Mouse (Mus musculus) forebrain, embryonic 10.5 days (tissue): ENCODE measurements around the gene Nkain4. TPM values are rescaled to one million over a fixed set of nuclear protein-coding genes. Genes with fewer than 3 reads are reported as not detected.

Experiments
- DNase-seq: peaks from one replicate; pipeline ENCODE4 v3.0.0-alpha.2; 2017; ENCODE audit warnings: low spot score; ENCODE audit errors: extremely low spot score
- H3K27ac ChIP-seq: fragments of 300-500 bp; sonication (generic); 2 replicates; pipeline ENCODE4 v1.5.1; 2016; ENCODE audit warnings: mild to moderate bottlenecking
- H3K27me3 ChIP-seq: fragments of 300-500 bp; sonication (generic); 2 replicates; pipeline ENCODE4 v1.6.1; 2016; ENCODE audit warnings: mild to moderate bottlenecking; ENCODE audit not compliant: poor library complexity, severe bottlenecking
- H3K36me3 ChIP-seq: fragments of 300-500 bp; sonication (generic); replicated peaks from 2 replicates; pipeline ENCODE4 v1.6.1; 2016; ENCODE audit warnings: mild to moderate bottlenecking, moderate library complexity
- H3K4me1 ChIP-seq: fragments of 300-500 bp; sonication (generic); 2 replicates; pipeline ENCODE4 v1.6.1; 2016
- H3K4me3 ChIP-seq: fragments of 300-500 bp; sonication (generic); 2 replicates; pipeline ENCODE4 v1.5.1; 2016; ENCODE audit warnings: mild to moderate bottlenecking, moderate library complexity
- H3K9me3 ChIP-seq: fragments of 300-500 bp; sonication (generic); 2 replicates; pipeline ENCODE4 v1.6.1; 2016; ENCODE audit warnings: mild to moderate bottlenecking, moderate library complexity
- WGBS: fragments of 180-500 bp; shearing (Covaris S2); methylation state at CpG from one replicate; pipeline ENCODE4 v1.1.7; 2016; 5-methylcytosine and 5-hydroxymethylcytosine counted together
- microRNA-seq: library from miRNA; unstranded; fragments of <30 nt; microRNA quantifications from one replicate; pipeline ENCODE4, GENCODE M21; 2017
- polyA plus RNA-seq: library from polyadenylated mRNA; unstranded; fragments of >200 nt; fragmentation: Nextera tagmentation; extraction: Ambion mirVana; gene quantifications from 2 replicates; pipeline ENCODE4 v1.2.1, GENCODE M21; 2016

Gene Nkain4
- polyA plus RNA-seq, 1 experiment from 2014 or later, result 27.0 TPM

- Histone ChIP-seq H3K36me3 (peaks cover 25% of the 10 kb centered on the region), H3K4me3 (peak overlapping the region; percentile 88), H3K27me3 (peaks cover 72% of the 10 kb centered on the region), H3K27ac (peak overlapping the region; percentile 99), H3K4me1 (peaks cover 96% of the 10 kb centered on the region), H3K9me3 (no peaks in the 10 kb centered on the region)
- DNase-seq, result no peak
- 4% methylated on average over 4 of the region's 4 CpGs for WGBS
Observed at GRCm38 (mm10) chr2:180889921-180890280, 64.6 kb downstream of the Nkain4 start.

- Histone ChIP-seq H3K9me3 (no peaks in the 10 kb centered on the region), H3K27ac (peak overlapping the region; percentile 99), H3K4me1 (peaks cover 92% of the 10 kb centered on the region), H3K36me3 (peaks cover 30% of the 10 kb centered on the region), H3K4me3 (peak overlapping the region; percentile 88), H3K27me3 (peaks cover 67% of the 10 kb centered on the region)
- WGBS, result 2% methylated on average over 19 of the region's 19 CpGs
- DNase-seq, result peak; percentile 79
Observed at GRCm38 (mm10) chr2:180889271-180889920, 65.1 kb downstream of the Nkain4 start.

- WGBS, result 78% methylated on average over 5 of the region's 5 CpGs
- H3K27me3 ChIP-seq, result peaks cover 26% of the 10 kb centered on the region
- peaks cover 72% of the 10 kb centered on the region for H3K36me3 ChIP-seq
- no peaks in the 10 kb centered on the region for H3K9me3 ChIP-seq
- no peak for DNase-seq
- H3K27ac ChIP-seq, result peak overlapping the region; percentile 51; the same call in 1 of the 2 replicates
- H3K4me3 ChIP-seq, result no peak overlapping the region
- H3K4me1 ChIP-seq, result peaks cover 64% of the 10 kb centered on the region
Observed at GRCm38 (mm10) chr2:180885270-180885669, 69.2 kb downstream of the Nkain4 start.

Small RNAs within 50 kb of the gene (microRNA-seq; reads per million reads assigned to microRNA genes)
- 9.0 reads per million, percentile 19 among the genes with 10 or more reads in this experiment for gene Mir124a-3

Other genes starting within 250 kb of the Nkain4 start
- 33.8 and 34.3 TPM in 2 replicates for gene Dido1, start 244.7 kb downstream of the Nkain4 start, polyA plus RNA-seq
- 46.8 and 47.7 TPM in 2 replicates for gene Gid8, start 244.6 kb downstream of the Nkain4 start, polyA plus RNA-seq
- gene Slc17a9, start 229.4 kb downstream of the Nkain4 start, polyA plus RNA-seq, result 0.46 and 0.95 TPM in 2 replicates
- 0.43 and 0.47 TPM in 2 replicates for gene Bhlhe23, start 177.8 kb downstream of the Nkain4 start, polyA plus RNA-seq
- 47.4 and 56.6 TPM in 2 replicates for gene Ythdf1, start 33.8 kb downstream of the Nkain4 start, polyA plus RNA-seq
- gene Birc7, start 25.7 kb downstream of the Nkain4 start, polyA plus RNA-seq, result 0.54 and 0.56 TPM in 2 replicates
- gene Arfgap1, start 12.5 kb upstream of the Nkain4 start, polyA plus RNA-seq, result 79.5 and 80.3 TPM in 2 replicates
- 0.07 and 0.17 TPM in 2 replicates for gene Col20a1, start 31.8 kb upstream of the Nkain4 start, polyA plus RNA-seq
- gene Chrna4, start 88.8 kb upstream of the Nkain4 start, polyA plus RNA-seq, result 5.7 and 5.8 TPM in 2 replicates
- gene Kcnq2, start 180.6 kb upstream of the Nkain4 start, polyA plus RNA-seq, result 2.9 and 3.8 TPM in 2 replicates
- 0.07 and 0.15 TPM in 2 replicates for gene Eef1a2, start 202.3 kb upstream of the Nkain4 start, polyA plus RNA-seq
- gene Ppdpf, start 232.5 kb upstream of the Nkain4 start, polyA plus RNA-seq, result 387 and 397 TPM in 2 replicates
- not detected in 2 replicates for gene Ptk6, start 248.1 kb upstream of the Nkain4 start, polyA plus RNA-seq